Mouse (Mus musculus) ES-Bruce4 (cell line): ENCODE measurements around the gene Ephb1. TPM values are rescaled to one million over a fixed set of nuclear protein-coding genes. Genes with fewer than 3 reads are reported as not detected.

Experiments
- H3K27ac ChIP-seq: 2 replicates; pipeline ENCODE4 v1.5.1; 2012; ENCODE audit warnings: low read length, inconsistent platforms; ENCODE audit not compliant: insufficient read depth
- H3K27me3 ChIP-seq: 2 replicates; pipeline ENCODE4 v1.6.1; 2012; ENCODE audit warnings: mild to moderate bottlenecking, low read length, inconsistent platforms; ENCODE audit not compliant: control insufficient read depth, poor library complexity, insufficient read depth, severe bottlenecking
- H3K36me3 ChIP-seq: 2 replicates; pipeline ENCODE4 v1.6.1; 2012; ENCODE audit warnings: inconsistent platforms, mild to moderate bottlenecking, low read length, moderate library complexity; ENCODE audit not compliant: control insufficient read depth, poor library complexity, insufficient read depth, severe bottlenecking
- H3K4me1 ChIP-seq: one replicate; pipeline ENCODE4 v1.8.1; 2011; ENCODE audit warnings: low read length; ENCODE audit not compliant: control insufficient read depth, insufficient read depth
- H3K4me3 ChIP-seq: 2 replicates; pipeline ENCODE4 v1.5.1; 2011; ENCODE audit warnings: low read depth, mild to moderate bottlenecking, low read length
- H3K9ac ChIP-seq: 2 replicates; pipeline ENCODE4 v1.6.1; 2012; ENCODE audit warnings: low read depth, mild to moderate bottlenecking, inconsistent platforms; ENCODE audit not compliant: poor library complexity, severe bottlenecking
- H3K9me3 ChIP-seq: replicated peaks from 2 replicates; pipeline ENCODE4 v1.6.1; 2012; ENCODE audit warnings: mild to moderate bottlenecking, low read length, inconsistent platforms; ENCODE audit not compliant: control insufficient read depth, poor library complexity, insufficient read depth, severe bottlenecking
- CTCF ChIP-seq: IDR thresholded peaks from one replicate; pipeline ENCODE4 v1.8.1; 2011; ENCODE audit warnings: low read depth, low read length
- EP300 ChIP-seq: IDR thresholded peaks from 2 replicates; pipeline ENCODE4 v1.6.1; 2011; ENCODE audit warnings: low read depth, low read length; ENCODE audit not compliant: insufficient read depth
- POLR2A ChIP-seq: IDR thresholded peaks from one replicate; pipeline ENCODE4 v1.8.1; 2011; ENCODE audit warnings: low read length; ENCODE audit not compliant: insufficient read depth
- polyA plus RNA-seq: library from polyadenylated mRNA; stranded (reverse); fragments of >200 nt; gene quantifications from 2 replicates; pipeline ENCODE4 v1.2.4, GENCODE M21; 2011; ENCODE audit warnings: low read depth; ENCODE audit not compliant: missing spikeins, insufficient read depth, insufficient read length

Gene Ephb1
- polyA plus RNA-seq, 1 experiment: 0.52 TPM

- Histone ChIP-seq H3K36me3 (no peaks in the 10 kb centered on the region), H3K4me3 (no peak overlapping the region), H3K9me3 (no peaks in the 10 kb centered on the region), H3K4me1 (no peaks in the 10 kb centered on the region), H3K9ac (no peak overlapping the region), H3K27me3 (no peaks in the 10 kb centered on the region), H3K27ac (no peak overlapping the region)
- TF ChIP-seq EP300 (no peak), CTCF (no peak), POLR2A (no peak)
Measured at GRCm38 (mm10) chr9:102297986-102298385, 56.5 kb downstream of the Ephb1 start.

- Histone ChIP-seq H3K4me1 (no peaks in the 10 kb centered on the region), H3K27ac (no peak overlapping the region), H3K9me3 (no peaks in the 10 kb centered on the region), H3K36me3 (no peaks in the 10 kb centered on the region), H3K27me3 (no peaks in the 10 kb centered on the region), H3K9ac (no peak overlapping the region), H3K4me3 (no peak overlapping the region)
- TF ChIP-seq EP300 (no peak), POLR2A (no peak), CTCF (no peak)
Measured at GRCm38 (mm10) chr9:102297176-102297575, 57.3 kb downstream of the Ephb1 start.

GRCm38 (mm10) chr9:102293605-102294004, 60.9 kb downstream of the Ephb1 start:
- Histone ChIP-seq H3K4me1 (no peaks in the 10 kb centered on the region), H3K27ac (no peak overlapping the region), H3K9me3 (no peaks in the 10 kb centered on the region), H3K9ac (no peak overlapping the region), H3K4me3 (no peak overlapping the region), H3K36me3 (no peaks in the 10 kb centered on the region), H3K27me3 (no peaks in the 10 kb centered on the region)
- no peak for TF ChIP-seq CTCF
- no peak for TF ChIP-seq POLR2A
- TF ChIP-seq EP300: no peak

DNA sequence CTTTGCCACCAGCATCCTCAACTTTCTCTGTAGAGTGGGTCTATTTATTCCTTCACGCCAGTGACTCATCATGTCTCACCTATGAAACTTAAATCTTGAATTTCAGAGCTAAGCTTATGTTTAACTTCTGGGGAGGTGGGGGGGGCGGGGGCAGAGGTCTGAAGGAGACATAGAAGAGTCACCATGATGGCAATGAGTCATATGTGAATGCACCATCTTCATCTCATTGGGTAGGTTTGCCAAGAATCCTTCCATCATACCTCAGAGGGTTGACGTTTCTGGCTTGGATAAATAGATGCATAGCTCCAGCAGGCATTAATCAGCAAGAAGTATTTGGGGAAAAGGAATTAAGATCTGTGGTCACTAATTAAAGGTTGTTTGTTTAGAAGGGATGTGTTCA, 63.3 kb downstream of the Ephb1 start:
- no peak overlapping the region for H3K4me3 ChIP-seq
- no peaks in the 10 kb centered on the region for H3K9me3 ChIP-seq
- no peak overlapping the region for H3K9ac ChIP-seq
- no peaks in the 10 kb centered on the region for H3K36me3 ChIP-seq
- no peaks in the 10 kb centered on the region for H3K27me3 ChIP-seq
- no peak for TF ChIP-seq EP300
- no peak for TF ChIP-seq CTCF
- TF ChIP-seq POLR2A: no peak
- H3K4me1 ChIP-seq: no peaks in the 10 kb centered on the region
- H3K27ac ChIP-seq: no peak overlapping the region

DNA sequence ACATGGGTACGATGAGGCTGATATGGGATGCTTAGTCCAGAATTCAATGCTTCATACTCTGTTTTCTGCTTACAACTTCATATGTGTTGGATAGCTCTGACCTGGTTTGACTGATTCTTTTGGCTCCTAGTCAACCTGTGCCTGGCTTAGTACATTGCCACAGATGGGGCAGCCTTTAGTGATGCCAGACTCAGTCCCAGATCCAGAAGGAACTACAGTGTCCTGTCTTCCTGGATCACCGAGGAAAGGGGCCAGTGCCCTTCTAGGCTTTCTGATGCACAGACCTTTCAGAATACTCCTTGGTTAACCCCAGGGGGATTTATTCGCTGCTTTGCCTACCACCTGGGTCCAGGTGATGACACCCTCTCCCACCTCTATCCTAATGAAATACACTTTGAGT, 66.1 kb downstream of the Ephb1 start:
- Histone ChIP-seq H3K27me3 (no peaks in the 10 kb centered on the region), H3K9ac (no peak overlapping the region)
- TF ChIP-seq POLR2A (no peak), CTCF (no peak), EP300 (no peak)

DNA sequence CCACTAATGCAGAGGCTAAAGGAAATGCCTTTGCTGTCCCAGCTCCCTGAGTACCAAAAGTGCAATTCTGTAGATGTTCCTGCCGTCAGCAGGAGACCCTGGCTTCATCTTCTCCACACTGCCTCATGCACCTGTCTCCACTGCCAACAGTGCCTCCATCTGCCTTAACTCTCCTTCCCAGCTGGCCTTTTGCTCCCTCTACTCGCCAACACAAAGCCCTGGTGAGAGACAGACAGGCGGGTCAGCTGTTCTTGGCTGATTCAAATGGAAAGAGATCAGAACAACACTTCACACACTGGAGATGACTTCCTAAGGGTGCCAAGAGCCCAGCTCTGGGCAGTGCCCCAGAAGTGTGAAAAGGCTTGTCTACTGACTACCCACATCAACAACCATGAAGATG, 78.6 kb downstream of the Ephb1 start:
- H3K36me3 ChIP-seq: no peaks in the 10 kb centered on the region
- no peak overlapping the region for H3K9ac ChIP-seq
- no peak overlapping the region for H3K27ac ChIP-seq
- no peaks in the 10 kb centered on the region for H3K9me3 ChIP-seq
- no peaks in the 10 kb centered on the region for H3K4me1 ChIP-seq
- TF ChIP-seq CTCF: no peak
- no peak overlapping the region for H3K4me3 ChIP-seq
- no peaks in the 10 kb centered on the region; the same call in 1 of the 2 replicates for H3K27me3 ChIP-seq

More for the DNA sequence above, 66.1 kb downstream of the Ephb1 start:
- H3K27ac ChIP-seq: no peak overlapping the region
- H3K4me1 ChIP-seq: no peaks in the 10 kb centered on the region
- H3K36me3 ChIP-seq: no peaks in the 10 kb centered on the region
- no peak overlapping the region for H3K4me3 ChIP-seq
- H3K9me3 ChIP-seq: no peaks in the 10 kb centered on the region
